Mouse (Mus musculus): ENCODE measurements around the gene Rtp3. TPM values are rescaled to one million over a fixed set of nuclear protein-coding genes. Genes with fewer than 3 reads are reported as not detected.

The Rtp3 gene
- polyA plus RNA-seq, 1 experiment from 2014 or later = 0.20 TPM

DNA sequence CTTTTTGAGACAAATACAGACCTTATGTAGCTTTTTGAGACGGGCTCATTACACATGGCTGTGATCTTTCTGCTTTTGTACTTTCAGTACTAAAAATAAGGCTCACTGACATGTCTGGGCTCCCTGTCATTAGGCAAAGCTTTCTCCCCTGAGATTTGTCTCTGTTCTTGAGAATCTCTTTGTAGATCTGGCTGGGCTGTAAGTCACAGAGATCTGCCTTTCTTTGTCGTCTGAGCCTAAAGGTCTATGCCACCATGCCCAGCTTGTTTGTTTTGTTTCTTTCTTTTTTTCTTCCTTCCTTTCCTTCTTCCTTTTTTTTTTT is 24.5 kb downstream of the Rtp3 start:
- no peak overlapping the region for H3K4me2 ChIP-seq
- no peak overlapping the region for H3K27ac ChIP-seq

GRCm38 (mm10) chr9:110965062-110965909 is 25.1 kb downstream of the Rtp3 start:
- no peak overlapping the region for H3K9ac ChIP-seq
- no peak overlapping the region for H3K27ac ChIP-seq
- H3K4me1 ChIP-seq = no peaks in the 10 kb centered on the region
- H3K27me3 ChIP-seq = no peaks in the 10 kb centered on the region
- no peaks in the 10 kb centered on the region for H3K9me3 ChIP-seq
- no peak for ATAC-seq (ENCODE audit: insufficient number of reproducible peaks, insufficient read depth, low FRiP score, low TSS enrichment, low read depth)
- no peak overlapping the region for H3K4me2 ChIP-seq
- WGBS = 88% methylated on average over 22 of the region's 22 CpGs
- H3K36me3 ChIP-seq = no peaks in the 10 kb centered on the region
- no peak overlapping the region for H3K4me3 ChIP-seq

More for the DNA sequence above, 24.5 kb downstream of the Rtp3 start:
- ATAC-seq (ENCODE audit: insufficient number of reproducible peaks, insufficient read depth, low FRiP score, low TSS enrichment, low read depth) = no peak
- Histone ChIP-seq H3K36me3 (no peaks in the 10 kb centered on the region), H3K4me1 (no peaks in the 10 kb centered on the region), H3K9ac (no peak overlapping the region), H3K4me3 (no peak overlapping the region), H3K27me3 (no peaks in the 10 kb centered on the region), H3K9me3 (no peaks in the 10 kb centered on the region)
- WGBS = 52% methylated on average over 2 of the region's 2 CpGs

DNA sequence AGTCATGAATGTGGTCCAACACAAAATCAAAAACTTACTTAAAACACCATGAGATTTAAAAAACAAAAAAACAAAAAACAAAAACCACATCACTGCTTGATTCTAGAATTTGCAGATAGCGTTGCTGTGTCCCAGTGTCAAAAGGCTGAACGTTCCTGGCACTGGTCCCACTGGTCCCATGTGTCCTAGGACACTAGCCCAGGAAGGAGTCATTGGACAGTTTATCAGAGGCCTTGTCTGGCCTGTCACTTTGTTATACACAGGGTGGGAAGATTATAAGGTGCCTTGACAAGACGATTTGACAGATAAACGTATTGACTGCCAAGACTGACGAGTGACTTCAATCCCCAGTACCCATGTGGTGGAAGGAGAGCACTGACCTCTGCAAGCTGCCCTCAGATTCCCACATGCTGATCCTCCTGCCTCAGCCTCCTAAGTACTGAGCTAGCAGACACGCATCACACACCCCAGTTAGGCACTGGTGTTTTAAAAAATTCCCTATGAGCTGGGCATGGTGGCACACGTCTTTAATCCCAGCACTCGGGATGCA is 26.7 kb downstream of the Rtp3 start:
- Histone ChIP-seq H3K4me2 (no peak overlapping the region), H3K27ac (no peak overlapping the region), H3K9ac (no peak overlapping the region), H3K4me1 (no peaks in the 10 kb centered on the region), H3K36me3 (no peaks in the 10 kb centered on the region), H3K4me3 (no peak overlapping the region), H3K27me3 (no peaks in the 10 kb centered on the region), H3K9me3 (no peaks in the 10 kb centered on the region)
- 85% methylated on average over 8 of the region's 8 CpGs for WGBS
- ATAC-seq (ENCODE audit: insufficient number of reproducible peaks, insufficient read depth, low FRiP score, low TSS enrichment, low read depth) = no peak

DNA sequence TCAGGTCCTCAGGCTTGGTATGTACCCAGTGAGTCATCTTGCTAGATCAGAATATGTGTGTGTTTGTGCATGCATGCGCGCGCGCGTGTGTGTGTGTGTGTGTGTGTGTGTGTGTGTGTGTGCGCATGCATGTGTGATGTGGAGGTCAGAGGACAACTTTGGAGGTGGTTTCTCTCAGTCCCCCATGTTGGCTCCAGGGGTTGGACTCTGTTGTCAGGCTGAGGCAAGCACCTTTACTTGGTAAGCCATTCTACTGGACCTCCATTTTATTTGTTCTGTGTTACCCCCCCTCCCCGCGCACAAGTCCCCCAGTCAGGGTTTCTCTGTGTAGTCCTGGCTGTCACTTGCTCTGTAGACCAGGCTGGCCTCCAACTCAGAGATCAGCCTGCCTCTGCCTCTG is 29.0 kb downstream of the Rtp3 start:
- H3K4me3 ChIP-seq = no peak overlapping the region
- H3K4me2 ChIP-seq = no peak overlapping the region
- H3K27me3 ChIP-seq = peaks cover 1% of the 10 kb centered on the region; the same call in 1 of the 2 replicates
- no peak for ATAC-seq (ENCODE audit: insufficient number of reproducible peaks, insufficient read depth, low FRiP score, low TSS enrichment, low read depth)
- H3K9ac ChIP-seq = no peak overlapping the region
- WGBS = 98% methylated on average over 8 of the region's 8 CpGs
- H3K9me3 ChIP-seq = no peaks in the 10 kb centered on the region
- no peaks in the 10 kb centered on the region for H3K4me1 ChIP-seq
- no peaks in the 10 kb centered on the region for H3K36me3 ChIP-seq
- no peak overlapping the region for H3K27ac ChIP-seq

- Histone ChIP-seq H3K27ac (no peak overlapping the region), H3K9ac (no peak overlapping the region), H3K4me2 (no peak overlapping the region), H3K4me1 (no peaks in the 10 kb centered on the region), H3K36me3 (no peaks in the 10 kb centered on the region), H3K27me3 (peaks cover 10% of the 10 kb centered on the region), H3K4me3 (no peak overlapping the region), H3K9me3 (no peaks in the 10 kb centered on the region)
- no peak for ATAC-seq (ENCODE audit: insufficient number of reproducible peaks, insufficient read depth, low FRiP score, low TSS enrichment, low read depth)
- 81% methylated on average over 13 of the region's 13 CpGs for WGBS
Measured at GRCm38 (mm10) chr9:110960230-110961149, 29.9 kb downstream of the Rtp3 start.

- Histone ChIP-seq H3K4me2 (no peak overlapping the region), H3K4me1 (no peaks in the 10 kb centered on the region), H3K9ac (no peak overlapping the region), H3K27ac (no peak overlapping the region), H3K4me3 (no peak overlapping the region), H3K27me3 (peaks cover 18% of the 10 kb centered on the region), H3K9me3 (no peaks in the 10 kb centered on the region), H3K36me3 (no peaks in the 10 kb centered on the region)
- no peak for ATAC-seq (ENCODE audit: insufficient number of reproducible peaks, insufficient read depth, low FRiP score, low TSS enrichment, low read depth)
- WGBS = 81% methylated on average over 5 of the region's 5 CpGs
Measured at GRCm38 (mm10) chr9:110959669-110960068, 30.7 kb downstream of the Rtp3 start.

DNA sequence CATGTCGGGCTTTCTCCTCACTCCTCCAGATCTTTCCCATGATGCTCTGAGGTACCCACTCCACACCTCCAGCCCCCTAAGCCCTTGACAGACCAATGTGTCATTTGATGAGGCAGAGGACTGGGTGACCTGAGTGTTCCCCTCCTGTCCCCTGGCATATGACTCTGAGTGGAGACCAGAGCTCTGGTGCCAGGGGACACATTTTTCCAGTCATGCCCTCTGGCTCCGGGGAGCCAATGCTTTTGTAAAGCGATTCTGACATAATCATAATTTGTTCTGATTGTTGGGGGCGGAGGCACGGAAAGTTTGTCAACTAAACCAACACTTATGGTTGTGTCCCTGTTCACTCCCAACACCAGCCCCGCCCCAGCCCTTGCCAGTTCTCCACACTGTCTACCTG is 34.4 kb downstream of the Rtp3 start:
- Histone ChIP-seq H3K4me3 (no peak overlapping the region), H3K36me3 (no peaks in the 10 kb centered on the region), H3K27me3 (peaks cover 46% of the 10 kb centered on the region), H3K4me2 (no peak overlapping the region), H3K9ac (no peak overlapping the region), H3K9me3 (no peaks in the 10 kb centered on the region), H3K27ac (no peak overlapping the region), H3K4me1 (peaks cover 5% of the 10 kb centered on the region; the same call in 1 of the 2 replicates)
- no peak for ATAC-seq (ENCODE audit: insufficient number of reproducible peaks, insufficient read depth, low FRiP score, low TSS enrichment, low read depth)
- 80% methylated on average over 6 of the region's 6 CpGs for WGBS

- 49% methylated on average over 2 of the region's 2 CpGs for WGBS
- Histone ChIP-seq H3K4me3 (no peak overlapping the region), H3K9ac (no peak overlapping the region), H3K27ac (no peak overlapping the region), H3K4me1 (peaks cover 5% of the 10 kb centered on the region; the same call in 1 of the 2 replicates), H3K4me2 (no peak overlapping the region), H3K27me3 (peaks cover 46% of the 10 kb centered on the region), H3K36me3 (no peaks in the 10 kb centered on the region), H3K9me3 (no peaks in the 10 kb centered on the region)
- ATAC-seq (ENCODE audit: insufficient number of reproducible peaks, insufficient read depth, low FRiP score, low TSS enrichment, low read depth) = no peak
Measured at GRCm38 (mm10) chr9:110954681-110955445, 35.5 kb downstream of the Rtp3 start.

GRCm38 (mm10) chr9:110953550-110954461 is 36.6 kb downstream of the Rtp3 start:
- no peaks in the 10 kb centered on the region for H3K9me3 ChIP-seq
- H3K4me2 ChIP-seq = peak overlapping the region; percentile 98
- peak overlapping the region; percentile 56 for H3K4me3 ChIP-seq
- H3K36me3 ChIP-seq = no peaks in the 10 kb centered on the region
- H3K27me3 ChIP-seq = peaks cover 46% of the 10 kb centered on the region
- no peak overlapping the region for H3K27ac ChIP-seq
- H3K4me1 ChIP-seq = peaks cover 5% of the 10 kb centered on the region; the same call in 1 of the 2 replicates
- 2% methylated on average over 44 of the region's 44 CpGs for WGBS
- ATAC-seq (ENCODE audit: insufficient number of reproducible peaks, insufficient read depth, low FRiP score, low TSS enrichment, low read depth) = peak; percentile 21
- peak overlapping the region; percentile 69 for H3K9ac ChIP-seq

DNA sequence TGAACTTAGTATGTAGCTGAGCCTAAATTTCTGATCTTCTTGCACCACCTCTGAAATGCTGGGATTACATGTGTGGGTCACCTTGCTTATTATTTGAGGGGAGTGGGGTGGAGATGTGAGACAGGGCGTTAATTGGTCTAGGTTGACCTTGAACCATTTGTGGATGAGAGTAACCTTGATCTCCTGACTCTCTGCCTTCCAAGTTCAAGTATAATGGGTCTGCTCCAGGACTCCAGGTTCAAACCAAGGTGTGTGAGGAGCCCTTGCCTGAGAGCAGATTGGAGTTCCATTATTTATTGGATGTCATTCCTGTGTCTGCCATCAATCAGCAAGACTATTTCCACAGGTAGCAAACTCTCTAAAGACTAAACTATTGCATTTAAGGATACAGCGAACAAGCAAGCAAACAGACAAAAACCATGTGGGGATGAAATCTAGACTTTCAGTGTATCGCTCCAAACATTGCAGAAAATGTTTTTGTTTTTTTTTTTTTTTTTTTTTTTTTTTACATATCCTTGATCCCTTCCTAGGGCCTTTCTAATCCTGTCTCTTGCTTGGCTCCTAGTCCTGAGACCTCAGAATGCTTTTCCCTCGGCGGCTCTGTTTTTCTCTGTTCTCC is 37.3 kb downstream of the Rtp3 start:
- H3K27me3 ChIP-seq = peaks cover 48% of the 10 kb centered on the region
- no peaks in the 10 kb centered on the region for H3K9me3 ChIP-seq
- H3K4me1 ChIP-seq = peaks cover 5% of the 10 kb centered on the region; the same call in 1 of the 2 replicates
- peak overlapping the region; percentile 56 for H3K4me3 ChIP-seq
- peak overlapping the region; percentile 69; the same call in 1 of the 2 replicates for H3K9ac ChIP-seq
- peak overlapping the region; percentile 98 for H3K4me2 ChIP-seq
- 37% methylated on average over 5 of the region's 5 CpGs for WGBS
- H3K27ac ChIP-seq = no peak overlapping the region
- ATAC-seq (ENCODE audit: insufficient number of reproducible peaks, insufficient read depth, low FRiP score, low TSS enrichment, low read depth) = no peak
- H3K36me3 ChIP-seq = no peaks in the 10 kb centered on the region

Data from embryonic facial prominence, embryonic 13.5 days (tissue).